Mouse (Mus musculus) neural tube, embryonic 10.5 days (tissue): Measurements from ENCODE around the gene Atp8b5.

Source experiments
- DNase-seq: peaks from one replicate; pipeline ENCODE4 v3.0.0-alpha.2; 2017; ENCODE audit warnings: low spot score; ENCODE audit errors: extremely low spot score

The Atp8b5 gene

GRCm38 (mm10) chr4:43321536-43321935 lies 54.6 kb downstream of the Atp8b5 start:
- no peak for DNase-seq

- DNase-seq, result no peak
Measured at GRCm38 (mm10) chr4:43322336-43322735, 55.4 kb downstream of the Atp8b5 start.

DNA sequence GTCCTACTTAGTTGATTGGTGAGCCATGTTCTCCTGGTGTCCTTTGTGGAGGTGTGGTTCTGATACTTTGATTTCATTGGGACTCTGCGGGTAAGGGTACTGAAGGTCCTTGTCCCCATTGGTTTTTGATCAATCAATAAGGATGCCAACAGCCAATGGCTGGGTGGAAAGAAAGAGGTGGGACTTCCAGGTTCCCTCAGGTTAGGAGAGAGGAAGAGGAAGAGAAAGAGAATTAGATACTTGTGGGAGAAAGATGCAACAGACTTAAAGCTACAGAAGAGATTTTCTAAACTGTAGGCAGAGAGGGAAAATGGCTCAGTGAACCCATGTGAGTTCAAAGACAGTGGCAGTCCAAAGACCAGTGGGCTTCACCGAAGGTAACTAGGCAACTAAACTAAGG lies 60.2 kb downstream of the Atp8b5 start:
- no peak for DNase-seq

DNA sequence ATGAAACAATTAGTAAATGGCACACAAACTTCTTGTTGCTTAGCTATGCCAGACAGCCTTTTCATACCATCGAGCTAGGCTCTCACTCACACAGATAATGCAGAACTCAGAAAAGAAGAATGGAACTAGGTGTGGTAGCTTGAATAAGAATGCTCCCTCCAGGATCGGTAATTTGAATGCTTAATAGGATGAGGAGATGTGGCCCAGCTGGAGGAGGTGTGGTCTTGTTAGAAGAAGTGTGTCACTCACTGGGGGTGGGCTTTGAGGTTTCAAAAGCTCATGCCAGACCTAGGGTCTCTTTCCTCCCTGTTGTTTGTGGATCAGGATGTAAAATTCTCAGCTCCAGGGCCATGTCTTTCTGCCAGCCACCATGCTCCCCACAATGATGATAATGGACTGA lies 67.8 kb downstream of the Atp8b5 start:
- DNase-seq, result no peak

DNA sequence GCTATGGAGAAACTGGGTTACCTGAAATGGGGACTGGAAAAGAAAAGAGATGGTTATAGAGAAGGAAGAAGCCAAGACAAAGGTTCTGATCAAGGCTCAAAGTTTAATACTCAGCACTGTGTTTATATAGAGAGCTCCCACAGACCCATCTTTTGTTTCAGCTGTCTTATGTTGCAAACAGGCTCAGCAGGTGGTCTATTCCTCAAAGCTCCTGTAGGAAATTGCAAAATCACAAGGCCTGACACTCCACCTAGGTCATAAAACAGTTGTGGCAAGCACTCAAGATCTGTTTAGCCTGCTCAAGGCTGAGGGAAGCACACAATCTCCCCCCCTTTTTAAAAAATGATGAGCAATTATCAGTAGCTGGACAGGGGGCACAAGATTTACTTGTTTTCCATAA lies 69.2 kb downstream of the Atp8b5 start:
- DNase-seq, result no peak

DNA sequence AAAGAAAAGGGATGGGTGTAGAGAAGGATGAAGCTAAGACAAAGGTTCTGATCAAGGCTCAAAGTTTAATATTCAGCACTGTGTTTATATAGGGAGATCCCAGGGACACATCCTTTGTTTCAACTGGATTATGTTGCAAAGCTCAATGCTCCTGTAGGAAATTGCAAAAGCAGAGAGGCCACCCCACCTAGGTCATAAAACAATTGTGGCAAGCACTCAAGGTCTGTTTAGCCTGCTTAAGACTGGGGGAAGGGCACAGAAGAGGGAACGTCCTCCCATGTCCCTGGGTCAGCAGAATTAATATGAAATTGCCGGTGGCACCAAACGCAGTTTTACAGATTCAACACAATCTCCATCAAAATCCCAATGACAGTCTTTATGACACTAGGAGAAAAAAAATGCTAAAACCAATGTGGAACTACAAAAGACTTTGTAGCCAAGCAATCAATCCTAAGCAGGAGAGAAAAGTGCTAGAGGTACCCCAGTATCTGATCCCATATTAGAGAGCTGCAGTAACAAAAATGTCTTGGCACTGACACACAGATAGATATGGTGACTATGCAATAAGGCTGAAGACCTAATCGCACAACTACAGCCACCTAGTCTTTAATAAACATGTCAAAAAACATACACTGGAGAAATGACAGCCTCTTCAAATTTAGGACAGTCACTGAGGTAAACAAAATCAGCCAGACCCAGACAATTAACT lies 73.3 kb downstream of the Atp8b5 start:
- no peak for DNase-seq

GRCm38 (mm10) chr4:43341276-43341891 lies 74.4 kb downstream of the Atp8b5 start:
- no peak for DNase-seq

GRCm38 (mm10) chr4:43342443-43342842 lies 75.5 kb downstream of the Atp8b5 start:
- no peak for DNase-seq

DNA sequence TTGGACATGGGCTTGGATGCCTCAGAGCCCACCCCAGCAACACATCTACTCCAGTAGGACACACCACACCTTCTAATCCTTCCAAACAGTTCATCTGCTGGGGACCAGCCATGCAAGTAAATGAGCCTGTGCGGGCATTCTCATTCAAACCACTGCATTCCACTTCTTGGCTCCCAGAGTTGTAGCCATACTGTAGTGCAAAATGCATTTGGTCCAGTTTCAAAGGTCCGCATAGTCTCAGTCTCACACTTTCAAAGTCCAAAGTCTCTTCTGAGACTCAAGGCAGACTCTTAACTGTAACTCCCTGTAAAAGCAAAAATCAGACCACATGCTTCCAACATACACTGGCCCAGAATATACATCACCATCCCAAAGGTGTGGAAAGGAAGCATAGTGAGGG lies 78.0 kb downstream of the Atp8b5 start:
- DNase-seq, result no peak

DNA sequence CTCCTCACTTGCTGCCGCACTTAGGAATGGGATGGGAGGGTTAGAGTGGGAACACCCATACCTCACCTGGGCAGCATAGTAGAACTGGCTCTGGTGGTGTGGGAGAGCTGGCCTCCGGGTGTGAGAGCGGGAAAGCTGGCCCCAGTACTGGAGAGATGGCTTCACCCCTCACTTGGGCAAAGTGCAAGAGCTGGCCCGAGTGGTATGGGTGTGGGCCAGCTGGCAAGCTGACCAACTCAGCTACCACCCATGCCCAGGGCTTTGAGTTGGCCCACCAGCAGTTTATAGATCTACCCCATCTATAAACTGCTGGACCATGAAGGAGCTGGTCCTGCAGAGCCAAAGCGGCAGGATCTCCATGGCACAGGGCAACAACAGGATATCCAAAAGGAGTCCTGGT lies 82.2 kb downstream of the Atp8b5 start:
- no peak for DNase-seq

DNA sequence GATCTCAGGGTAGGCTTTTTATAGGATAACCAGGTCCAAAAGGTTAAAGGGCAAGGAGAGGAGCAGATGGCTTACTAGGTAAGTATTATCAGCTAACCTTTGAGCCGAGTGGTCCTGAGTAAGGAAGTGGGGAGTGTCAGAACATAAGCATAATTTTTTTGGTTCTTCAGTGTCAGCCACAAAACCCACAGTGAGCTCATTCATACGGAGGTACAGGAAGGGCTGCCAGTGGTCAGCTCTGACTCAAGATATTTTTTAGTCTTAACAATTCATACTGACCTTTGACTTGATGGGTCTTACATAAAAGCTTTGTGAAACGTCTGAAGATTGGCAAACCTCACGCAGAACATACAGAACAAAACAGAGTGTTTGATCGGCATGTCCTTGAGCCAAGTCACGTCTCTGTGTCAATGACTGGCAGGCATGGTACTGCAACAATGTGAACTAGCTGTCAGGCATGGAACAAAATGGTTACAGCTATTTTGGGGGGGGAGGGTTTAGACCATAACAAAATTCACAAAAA lies 83.1 kb downstream of the Atp8b5 start:
- no peak for DNase-seq

- no peak for DNase-seq
Measured at GRCm38 (mm10) chr4:43353662-43354061, 86.7 kb downstream of the Atp8b5 start.

- DNase-seq, result no peak
Measured at GRCm38 (mm10) chr4:43364914-43365560, 98.1 kb downstream of the Atp8b5 start.

- no peak for DNase-seq
Measured at GRCm38 (mm10) chr4:43367295-43367694, 100.3 kb downstream of the Atp8b5 start.

- no peak for DNase-seq
Measured at GRCm38 (mm10) chr4:43367787-43368186, 100.8 kb downstream of the Atp8b5 start.

GRCm38 (mm10) chr4:43371406-43371805 lies 104.4 kb downstream of the Atp8b5 start:
- no peak for DNase-seq

GRCm38 (mm10) chr4:43372155-43372554 lies 105.2 kb downstream of the Atp8b5 start:
- DNase-seq, result no peak

DNA sequence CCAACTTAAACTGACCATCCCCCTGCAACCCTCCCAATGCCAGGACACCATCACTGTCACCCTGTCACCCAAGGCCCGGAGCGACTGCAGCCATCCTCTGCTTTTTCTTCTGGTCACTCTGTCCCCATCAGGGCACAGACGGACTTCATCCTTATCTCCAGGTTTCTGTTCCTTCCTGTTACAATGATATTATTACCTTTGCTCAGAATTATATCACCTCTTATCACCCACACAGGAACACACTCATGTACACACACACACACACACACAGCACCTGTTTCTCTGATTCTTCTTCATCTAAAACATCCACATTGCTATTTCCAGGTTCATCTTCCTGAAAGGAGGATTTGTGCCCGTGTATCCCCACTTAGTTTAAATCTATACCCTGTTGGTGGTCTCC lies 107.3 kb downstream of the Atp8b5 start:
- no peak for DNase-seq

- no peak for DNase-seq
Measured at GRCm38 (mm10) chr4:43379601-43380000, 112.6 kb downstream of the Atp8b5 start.

DNA sequence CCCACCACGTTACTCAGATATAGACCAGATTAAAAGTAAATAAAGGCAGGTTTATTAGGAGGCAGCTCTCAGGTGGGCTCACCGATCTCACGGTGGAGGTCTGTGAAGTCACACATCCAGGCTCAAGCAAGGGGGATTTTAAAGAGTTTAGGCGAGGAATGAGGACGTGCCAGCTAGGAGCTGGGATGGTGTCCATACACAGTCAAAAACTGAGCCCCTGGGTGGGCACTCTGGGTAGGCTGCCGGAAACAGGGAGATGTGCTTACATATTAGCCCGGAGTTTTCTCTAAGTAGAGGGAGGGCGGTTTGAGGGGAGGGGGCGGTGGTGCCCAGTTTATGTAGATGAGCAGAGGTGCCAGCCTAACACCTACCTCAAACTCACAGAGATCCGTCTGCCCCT lies 114.0 kb downstream of the Atp8b5 start:
- no peak for DNase-seq

GRCm38 (mm10) chr4:43381408-43382154 lies 114.6 kb downstream of the Atp8b5 start, which contains the start of gene Rusc2:
TSS of gene Rusc2 (plus strand) at chr4:43381979.
- peak; percentile 84 for DNase-seq
